Mouse (Mus musculus): Measurements from ENCODE around the gene Srpx2.

The Srpx2 gene

GRCm38 (mm10) chrX:133921187-133921586 lies 13.0 kb downstream of the Srpx2 start:
- Histone ChIP-seq H3K4me3 (replicated peaks; ENCODE audit: low read length) (no peak overlapping the region), H3K4me1 (replicated peaks; ENCODE audit: low read depth, low read length) (no peaks in the 10 kb centered on the region), H3K27me3 (ENCODE audit: insufficient read depth, low read length) (no peaks in the 10 kb centered on the region), H3K36me3 (ENCODE audit: insufficient read depth, low read length) (no peaks in the 10 kb centered on the region), H3K9me3 (ENCODE audit: low read length) (no peaks in the 10 kb centered on the region)
- TF ChIP-seq NANOG (IDR thresholded peaks at IDR 0.05; ENCODE audit: borderline replicate concordance, low read length) (no peak), POU5F1 (IDR thresholded peaks at IDR 0.05; ENCODE audit: borderline replicate concordance, low read length) (no peak), CTCF (conservative IDR thresholded peaks at IDR 0.05; ENCODE audit: low read length) (no peak)

GRCm38 (mm10) chrX:133926760-133927159 lies 18.5 kb downstream of the Srpx2 start:
- Histone ChIP-seq H3K4me3 (replicated peaks; ENCODE audit: low read length) (no peak overlapping the region), H3K9me3 (ENCODE audit: low read length) (no peaks in the 10 kb centered on the region)
- no peak for TF ChIP-seq CTCF (conservative IDR thresholded peaks at IDR 0.05; ENCODE audit: low read length)

GRCm38 (mm10) chrX:133931302-133932013 lies 23.2 kb downstream of the Srpx2 start:
- no peak overlapping the region for H3K4me3 ChIP-seq (replicated peaks; ENCODE audit: low read length)
- no peaks in the 10 kb centered on the region for H3K27me3 ChIP-seq (ENCODE audit: insufficient read depth, low read length)
- peak; percentile 23 for TF ChIP-seq CTCF (conservative IDR thresholded peaks at IDR 0.05; ENCODE audit: low read length)
- TF ChIP-seq POU5F1 (IDR thresholded peaks at IDR 0.05; ENCODE audit: borderline replicate concordance, low read length), result no peak
- H3K4me1 ChIP-seq (replicated peaks; ENCODE audit: low read depth, low read length), result no peaks in the 10 kb centered on the region
- no peaks in the 10 kb centered on the region for H3K36me3 ChIP-seq (ENCODE audit: insufficient read depth, low read length)
- no peaks in the 10 kb centered on the region for H3K9me3 ChIP-seq (ENCODE audit: low read length)

More at GRCm38 (mm10) chrX:133926760-133927159, 18.5 kb downstream of the Srpx2 start:
- no peaks in the 10 kb centered on the region for H3K36me3 ChIP-seq (ENCODE audit: insufficient read depth, low read length)
- H3K27me3 ChIP-seq (ENCODE audit: insufficient read depth, low read length), result no peaks in the 10 kb centered on the region
- no peaks in the 10 kb centered on the region for H3K4me1 ChIP-seq (replicated peaks; ENCODE audit: low read depth, low read length)

- no peaks in the 10 kb centered on the region for H3K9me3 ChIP-seq (ENCODE audit: low read length)
- no peak for TF ChIP-seq POU5F1 (IDR thresholded peaks at IDR 0.05; ENCODE audit: borderline replicate concordance, low read length)
These were observed 28.5 kb downstream of the Srpx2 start for GRCm38 (mm10) chrX:133936605-133937225.

GRCm38 (mm10) chrX:133939561-133939960 lies 31.3 kb downstream of the Srpx2 start:
- no peaks in the 10 kb centered on the region for H3K36me3 ChIP-seq (ENCODE audit: insufficient read depth, low read length)
- no peaks in the 10 kb centered on the region for H3K27me3 ChIP-seq (ENCODE audit: insufficient read depth, low read length)
- no peaks in the 10 kb centered on the region for H3K4me1 ChIP-seq (replicated peaks; ENCODE audit: low read depth, low read length)
- no peak overlapping the region for H3K4me3 ChIP-seq (replicated peaks; ENCODE audit: low read length)
- TF ChIP-seq POU5F1 (IDR thresholded peaks at IDR 0.05; ENCODE audit: borderline replicate concordance, low read length) (no peak), NANOG (IDR thresholded peaks at IDR 0.05; ENCODE audit: borderline replicate concordance, low read length) (no peak), CTCF (conservative IDR thresholded peaks at IDR 0.05; ENCODE audit: low read length) (no peak)
- H3K9me3 ChIP-seq (ENCODE audit: low read length), result no peaks in the 10 kb centered on the region

More at GRCm38 (mm10) chrX:133936605-133937225, 28.5 kb downstream of the Srpx2 start:
- H3K4me3 ChIP-seq (replicated peaks; ENCODE audit: low read length), result no peak overlapping the region
- H3K27me3 ChIP-seq (ENCODE audit: insufficient read depth, low read length), result no peaks in the 10 kb centered on the region
- H3K4me1 ChIP-seq (replicated peaks; ENCODE audit: low read depth, low read length), result no peaks in the 10 kb centered on the region
- H3K36me3 ChIP-seq (ENCODE audit: insufficient read depth, low read length), result no peaks in the 10 kb centered on the region

GRCm38 (mm10) chrX:133947427-133947826 lies 39.2 kb downstream of the Srpx2 start:
- Histone ChIP-seq H3K4me3 (replicated peaks; ENCODE audit: low read length) (no peak overlapping the region), H3K36me3 (ENCODE audit: insufficient read depth, low read length) (no peaks in the 10 kb centered on the region), H3K4me1 (replicated peaks; ENCODE audit: low read depth, low read length) (no peaks in the 10 kb centered on the region), H3K27me3 (ENCODE audit: insufficient read depth, low read length) (no peaks in the 10 kb centered on the region), H3K9me3 (ENCODE audit: low read length) (no peaks in the 10 kb centered on the region)
- TF ChIP-seq POU5F1 (IDR thresholded peaks at IDR 0.05; ENCODE audit: borderline replicate concordance, low read length), result no peak
- TF ChIP-seq CTCF (conservative IDR thresholded peaks at IDR 0.05; ENCODE audit: low read length), result peak; percentile 39
- TF ChIP-seq NANOG (IDR thresholded peaks at IDR 0.05; ENCODE audit: borderline replicate concordance, low read length), result no peak

GRCm38 (mm10) chrX:133954661-133955060 lies 46.4 kb downstream of the Srpx2 start:
- H3K9me3 ChIP-seq (ENCODE audit: low read length), result no peaks in the 10 kb centered on the region
- no peaks in the 10 kb centered on the region for H3K4me1 ChIP-seq (replicated peaks; ENCODE audit: low read depth, low read length)
- no peaks in the 10 kb centered on the region for H3K36me3 ChIP-seq (ENCODE audit: insufficient read depth, low read length)
- H3K27me3 ChIP-seq (ENCODE audit: insufficient read depth, low read length), result no peaks in the 10 kb centered on the region
- TF ChIP-seq POU5F1 (IDR thresholded peaks at IDR 0.05; ENCODE audit: borderline replicate concordance, low read length) (no peak), CTCF (conservative IDR thresholded peaks at IDR 0.05; ENCODE audit: low read length) (no peak), NANOG (IDR thresholded peaks at IDR 0.05; ENCODE audit: borderline replicate concordance, low read length) (no peak)
- H3K4me3 ChIP-seq (replicated peaks; ENCODE audit: low read length), result no peak overlapping the region

GRCm38 (mm10) chrX:133960617-133961016 lies 52.4 kb downstream of the Srpx2 start:
- H3K27me3 ChIP-seq (ENCODE audit: insufficient read depth, low read length), result no peaks in the 10 kb centered on the region
- no peaks in the 10 kb centered on the region for H3K36me3 ChIP-seq (ENCODE audit: insufficient read depth, low read length)
- H3K4me3 ChIP-seq (replicated peaks; ENCODE audit: low read length), result no peak overlapping the region
- H3K4me1 ChIP-seq (replicated peaks; ENCODE audit: low read depth, low read length), result no peaks in the 10 kb centered on the region
- no peaks in the 10 kb centered on the region for H3K9me3 ChIP-seq (ENCODE audit: low read length)
- TF ChIP-seq CTCF (conservative IDR thresholded peaks at IDR 0.05; ENCODE audit: low read length) (no peak), POU5F1 (IDR thresholded peaks at IDR 0.05; ENCODE audit: borderline replicate concordance, low read length) (no peak), NANOG (IDR thresholded peaks at IDR 0.05; ENCODE audit: borderline replicate concordance, low read length) (no peak)

GRCm38 (mm10) chrX:133964615-133965014 lies 56.4 kb downstream of the Srpx2 start:
- no peaks in the 10 kb centered on the region for H3K27me3 ChIP-seq (ENCODE audit: insufficient read depth, low read length)
- no peaks in the 10 kb centered on the region for H3K36me3 ChIP-seq (ENCODE audit: insufficient read depth, low read length)
- TF ChIP-seq CTCF (conservative IDR thresholded peaks at IDR 0.05; ENCODE audit: low read length) (no peak), NANOG (IDR thresholded peaks at IDR 0.05; ENCODE audit: borderline replicate concordance, low read length) (no peak), POU5F1 (IDR thresholded peaks at IDR 0.05; ENCODE audit: borderline replicate concordance, low read length) (no peak)
- H3K4me1 ChIP-seq (replicated peaks; ENCODE audit: low read depth, low read length), result no peaks in the 10 kb centered on the region
- H3K4me3 ChIP-seq (replicated peaks; ENCODE audit: low read length), result no peak overlapping the region
- no peaks in the 10 kb centered on the region for H3K9me3 ChIP-seq (ENCODE audit: low read length)
